ENCODE assay signal across 19 mouse cellular contexts in the genomic region with DNA sequence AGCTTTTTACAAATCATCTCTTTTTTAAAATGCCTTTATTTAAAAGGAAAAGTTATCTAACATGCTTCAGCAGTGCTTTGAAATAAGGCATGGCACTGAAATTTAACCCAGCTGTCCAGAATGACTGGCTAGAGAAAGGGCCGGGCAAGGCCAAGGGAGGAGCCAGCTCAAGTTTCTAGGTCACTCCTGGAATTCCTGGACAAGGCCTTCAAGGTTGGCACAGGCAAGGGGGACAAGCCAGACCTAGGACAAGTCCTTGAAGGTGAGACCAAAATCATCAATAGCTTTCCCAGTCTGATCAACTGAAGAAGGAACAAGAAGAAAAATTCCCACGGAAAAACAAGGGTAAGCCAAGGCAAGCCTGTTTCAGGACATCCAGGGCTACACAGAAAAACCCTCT.
A peak's percentile ranks its signal among the peaks of the same experiment; 100 is the strongest.
DNase-seq lines count a peak whose midpoint lies in the region; ATAC-seq and TF ChIP-seq lines count a peak whose summit lies in the region.
"Had no signal": no experiment of that assay in that cellular context is flagged by ENCODE, and none has a peak within 500 bp of the region (broad histone marks: within the 10 kb centered on the region; RNA-seq: fewer than 3 reads in every experiment).

No protein-coding gene starts in this region.

- DNase-seq in adrenal gland, adult 2 months, result peak; percentile 61
- DNase-seq in adrenal gland, adult 18-20 months (ENCODE audit: low spot score in 2 of 2), result no peak
- peak; percentile 23 for DNase-seq in gastrocnemius, postnatal 14 days
- DNase-seq in gastrocnemius, postnatal 10 days, result no peak
- peak; percentile 49 for DNase-seq in kidney, adult 2 months
- DNase-seq in adrenal gland, postnatal 14 days, result peak; percentile 63
- no peak for DNase-seq in spleen, adult 12 weeks (ENCODE audit: low spot score)
- DNase-seq: cerebellum, adult 11-12 months; cerebellum, adult 9-10 months; cerebellum, postnatal 25 days; heart, adult 18-20 months; heart, postnatal 14 days had no signal

- H3K4me1 ChIP-seq in kidney, adult 2 months (ENCODE audit: control insufficient read depth, insufficient read depth, low read length), result no peaks in the 10 kb centered on the region
- H3K4me1 ChIP-seq in kidney, embryonic 14.5 days (ENCODE audit: control insufficient read depth, insufficient read depth, low read length), result no peaks in the 10 kb centered on the region
- H3K4me1 ChIP-seq: embryonic facial prominence, embryonic 12.5 days; hindbrain, embryonic 13.5 days had no signal

- no peak overlapping the region for H3K4me3 ChIP-seq in kidney, adult 2 months (ENCODE audit: insufficient read depth, low read depth, low read length)
- H3K4me3 ChIP-seq in kidney, embryonic 14.5 days (ENCODE audit: low read length), result no peak overlapping the region
- H3K4me3 ChIP-seq: embryonic facial prominence, embryonic 12.5 days; forebrain, embryonic 15.5 days; heart, embryonic 15.5 days; hindbrain, embryonic 13.5 days had no signal

- intact Hi-C loops in gastrocnemius, postnatal 14 days (cut with DNase I; ENCODE audit: low total_unique reads), result no loop called here

- WGBS in kidney, adult 2 months, result 44% methylated on average over 2 of the region's 2 CpGs
- WGBS in kidney, embryonic 14.5 days, result 51% methylated on average over 2 of the region's 2 CpGs

- H3K27me3 ChIP-seq in kidney, adult 2 months (replicated peaks; ENCODE audit: control insufficient read depth, insufficient read depth, low read length), result no peaks in the 10 kb centered on the region
- no peaks in the 10 kb centered on the region for H3K27me3 ChIP-seq in kidney, embryonic 14.5 days (ENCODE audit: control insufficient read depth, insufficient read depth, low read length)
- H3K27me3 ChIP-seq: embryonic facial prominence, embryonic 12.5 days; forebrain, embryonic 15.5 days; heart, embryonic 15.5 days; hindbrain, embryonic 13.5 days had no signal

- no peak for ATAC-seq in kidney, embryonic 14.5 days (ENCODE audit: low FRiP score, low TSS enrichment)
- ATAC-seq: forebrain, embryonic 15.5 days; hindbrain, postnatal 0 days had no signal

- H3K9me3 ChIP-seq in kidney, embryonic 14.5 days (ENCODE audit: control insufficient read depth, low read length), result no peaks in the 10 kb centered on the region
- H3K9me3 ChIP-seq: embryonic facial prominence, embryonic 12.5 days; forebrain, embryonic 15.5 days; heart, embryonic 15.5 days; hindbrain, embryonic 13.5 days had no signal

- TF ChIP-seq CTCF in kidney, adult 2 months (conservative IDR thresholded peaks at IDR 0.05; ENCODE audit: insufficient read depth, insufficient read length, low read depth, low read length), result no peak

- H3K4me2 ChIP-seq in kidney, embryonic 14.5 days (replicated peaks; ENCODE audit: low read depth, low read length), result no peak overlapping the region
- H3K4me2 ChIP-seq: embryonic facial prominence, embryonic 12.5 days; forebrain, embryonic 15.5 days; heart, embryonic 11.5 days; heart, embryonic 15.5 days; hindbrain, embryonic 13.5 days had no signal

- no peak for TF ChIP-seq POLR2A in kidney, adult 2 months (IDR thresholded peaks at IDR 0.05; ENCODE audit: low read depth, low read length)

- H3K9ac ChIP-seq in kidney, embryonic 14.5 days (ENCODE audit: low read depth, low read length), result no peak overlapping the region
- H3K9ac ChIP-seq: embryonic facial prominence, embryonic 12.5 days; forebrain, embryonic 15.5 days; heart, embryonic 15.5 days; hindbrain, embryonic 13.5 days had no signal

- H3K27ac ChIP-seq in kidney, adult 2 months (ENCODE audit: insufficient read depth, low read depth, low read length), result no peak overlapping the region
- H3K27ac ChIP-seq in kidney, embryonic 14.5 days (ENCODE audit: low read depth, low read length), result no peak overlapping the region
- H3K27ac ChIP-seq: embryonic facial prominence, embryonic 12.5 days; forebrain, embryonic 15.5 days; heart, embryonic 15.5 days; hindbrain, embryonic 13.5 days; hindbrain, postnatal 0 days had no signal

- no peaks in the 10 kb centered on the region for H3K36me3 ChIP-seq in kidney, adult 2 months (ENCODE audit: control insufficient read depth, insufficient read depth, low read length)
- H3K36me3 ChIP-seq in kidney, embryonic 14.5 days (ENCODE audit: control insufficient read depth, insufficient read depth, low read length), result no peaks in the 10 kb centered on the region
- H3K36me3 ChIP-seq: embryonic facial prominence, embryonic 12.5 days; forebrain, embryonic 15.5 days; heart, embryonic 15.5 days; hindbrain, embryonic 13.5 days had no signal

Comparison
In these comparisons a context has a peak if more than half of its experiments do, and no peak if none do; other contexts are left out.
1. DNase-seq: peak in adrenal gland, adult 2 months (single experiment), gastrocnemius, postnatal 14 days (single experiment), kidney, adult 2 months (single experiment) and adrenal gland, postnatal 14 days (single experiment); none in adrenal gland, adult 18-20 months (0 of 2), gastrocnemius, postnatal 10 days (single experiment) and spleen, adult 12 weeks (single experiment).